Mouse (Mus musculus) embryonic facial prominence, embryonic 11.5 days (tissue): Measurements from ENCODE around the gene Cryab. TPM values are rescaled to one million over a fixed set of nuclear protein-coding genes. Genes with fewer than 3 reads are reported as not detected.

ENCODE experiments used
- ATAC-seq: fragments of 200-750 bp; cut with Nextera tagmentation; replicated peaks from 2 replicates; pipeline ENCODE4 v1.8.0; 2017; ENCODE audit warnings: low read depth; ENCODE audit not compliant: insufficient number of reproducible peaks, low FRiP score, low TSS enrichment
- DNase-seq: peaks from one replicate; pipeline ENCODE4 v3.0.0-alpha.2; 2015; ENCODE audit warnings: low spot score
- H3K27ac ChIP-seq: fragments of 300-500 bp; sonication (generic); replicated peaks from 2 replicates; pipeline ENCODE4 v1.5.1; 2014; ENCODE audit warnings: mild to moderate bottlenecking, low read depth, low read length, control low read depth
- H3K27me3 ChIP-seq: fragments of 300-500 bp; sonication (generic); 2 replicates; pipeline ENCODE4 v1.6.1; 2014; ENCODE audit warnings: mild to moderate bottlenecking, low read length, moderate library complexity, mixed read lengths; ENCODE audit not compliant: control insufficient read depth, insufficient read depth
- H3K36me3 ChIP-seq: fragments of 300-500 bp; sonication (generic); replicated peaks from 2 replicates; pipeline ENCODE4 v1.6.1; 2014; ENCODE audit warnings: low read depth, mild to moderate bottlenecking, low read length, moderate library complexity, mixed read lengths; ENCODE audit not compliant: control insufficient read depth, insufficient read depth
- H3K4me1 ChIP-seq: fragments of 300-500 bp; sonication (generic); 2 replicates; pipeline ENCODE4 v1.6.1; 2014; ENCODE audit warnings: low read length, mixed read lengths; ENCODE audit not compliant: control insufficient read depth, insufficient read depth
- H3K4me2 ChIP-seq: fragments of 300-500 bp; sonication (generic); 2 replicates; pipeline ENCODE4 v1.6.1; 2014; ENCODE audit warnings: low read depth, mild to moderate bottlenecking, control low read depth, low read length, moderate library complexity
- H3K4me3 ChIP-seq: fragments of 300-500 bp; sonication (generic); 2 replicates; pipeline ENCODE4 v1.5.1; 2014; ENCODE audit warnings: low read depth, low read length, control low read depth
- H3K9ac ChIP-seq: fragments of 300-500 bp; sonication (generic); replicated peaks from 2 replicates; pipeline ENCODE4 v1.6.1; 2014; ENCODE audit warnings: mild to moderate bottlenecking, control low read depth, low read length
- H3K9me3 ChIP-seq: fragments of 300-500 bp; sonication (generic); replicated peaks from 2 replicates; pipeline ENCODE4 v1.6.1; 2016; ENCODE audit warnings: mild to moderate bottlenecking, low read length, inconsistent platforms, mixed read lengths; ENCODE audit not compliant: control insufficient read depth
- WGBS: fragments of 180-500 bp; shearing (Covaris S2); extraction: QIAGEN DNeasy Blood & Tissue Kit; methylation state at CpG from one replicate; pipeline ENCODE4 v1.1.7; 2014; 5-methylcytosine and 5-hydroxymethylcytosine counted together
- polyA plus RNA-seq: library from polyadenylated mRNA; unstranded; fragments of >200 nt; fragmentation: Nextera tagmentation; extraction: Ambion mirVana; gene quantifications from 2 replicates; pipeline ENCODE4 v1.2.1, GENCODE M21; 2014

Cryab gene
- polyA plus RNA-seq, 1 experiment from 2014 or later: 17.4 TPM

DNA sequence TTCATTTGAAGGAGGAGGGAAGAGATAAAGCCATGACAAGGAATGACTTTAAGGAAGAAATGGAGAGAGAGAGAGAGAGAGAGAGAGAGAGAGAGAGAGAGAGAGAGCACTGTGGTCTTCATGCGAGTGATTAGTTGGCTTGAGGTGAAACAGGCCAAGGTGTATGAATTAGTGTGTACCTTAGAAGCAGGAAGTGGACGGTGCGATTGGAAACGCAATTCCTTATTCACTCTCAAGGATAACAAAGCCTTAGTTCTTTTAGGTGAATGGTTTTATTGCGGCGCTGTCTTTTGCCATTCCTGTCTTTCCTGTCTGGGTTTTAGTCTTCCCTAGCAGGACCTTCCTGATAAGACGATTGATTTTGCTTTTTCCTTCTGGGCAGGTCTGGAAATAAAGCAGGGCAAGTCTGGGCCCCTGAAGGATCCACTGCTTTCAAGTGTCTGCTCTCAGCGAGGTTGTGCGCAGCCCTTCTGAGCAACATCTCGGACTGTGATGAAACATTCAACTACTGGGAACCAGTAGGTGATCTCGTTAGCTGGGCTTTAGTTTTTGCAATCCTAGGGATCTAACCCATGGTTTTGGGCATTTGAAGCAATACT is 25.1 kb downstream of the Cryab start:
- no peak for ATAC-seq
- H3K4me1 ChIP-seq: no peaks in the 10 kb centered on the region
- peak overlapping the region; percentile 93 for H3K9ac ChIP-seq
- H3K4me2 ChIP-seq: peak overlapping the region; percentile 74
- H3K4me3 ChIP-seq: peak overlapping the region; percentile 85
- peaks cover 3% of the 10 kb centered on the region for H3K36me3 ChIP-seq
- H3K27ac ChIP-seq: no peak overlapping the region
- no peaks in the 10 kb centered on the region for H3K27me3 ChIP-seq
- 64% methylated on average over 11 of the region's 11 CpGs for WGBS
- DNase-seq: no peak
- no peaks in the 10 kb centered on the region for H3K9me3 ChIP-seq

DNA sequence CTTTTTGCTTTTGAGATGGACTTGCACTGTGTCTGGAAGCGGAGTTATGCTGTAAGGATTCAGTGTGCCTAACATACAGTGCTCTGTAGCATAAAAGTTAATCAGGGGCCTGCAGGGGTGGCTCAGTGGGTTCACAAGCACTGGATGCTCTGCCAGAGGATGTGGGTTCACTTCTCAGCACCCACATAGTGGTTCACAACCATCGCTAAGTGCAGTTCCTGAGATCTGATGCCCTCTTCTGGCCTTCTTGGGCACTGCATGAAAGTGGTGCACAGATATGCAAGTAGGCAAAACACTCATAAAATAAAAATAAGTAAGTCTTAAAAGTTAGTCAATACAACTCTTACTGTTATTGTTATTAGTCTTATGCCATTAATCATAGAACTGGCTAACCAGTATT is 31.0 kb downstream of the Cryab start:
- H3K9me3 ChIP-seq: no peaks in the 10 kb centered on the region
- no peak overlapping the region for H3K4me3 ChIP-seq
- no peaks in the 10 kb centered on the region for H3K27me3 ChIP-seq
- ATAC-seq (no peak), DNase-seq (peak; percentile 52)
- no peaks in the 10 kb centered on the region for H3K4me1 ChIP-seq
- whole genome bisulfite sequencing: 73% methylated on average over 2 of the region's 2 CpGs
- no peak overlapping the region for H3K4me2 ChIP-seq
- H3K9ac ChIP-seq: no peak overlapping the region
- no peak overlapping the region for H3K27ac ChIP-seq
- H3K36me3 ChIP-seq: peaks cover 10% of the 10 kb centered on the region

DNA sequence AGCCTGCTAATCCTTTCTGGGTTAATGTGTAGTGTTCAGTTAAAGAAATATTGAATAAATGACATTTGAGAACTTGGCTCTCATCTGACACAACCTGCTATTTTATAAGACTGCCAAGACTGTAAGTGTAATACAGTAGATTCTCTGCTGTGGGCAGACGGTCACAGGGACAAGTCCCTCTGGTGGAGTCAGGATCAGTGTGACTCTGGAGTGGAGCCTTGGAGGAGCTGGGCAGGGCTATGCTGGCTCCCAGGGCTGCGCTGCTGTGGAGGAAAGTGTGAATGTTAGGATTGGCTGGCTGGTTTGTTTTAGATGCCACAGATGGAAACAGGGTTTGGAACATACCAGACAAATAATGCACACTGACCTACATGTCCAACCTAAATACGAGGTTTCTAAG is 44.1 kb downstream of the Cryab start:
- H3K4me3 ChIP-seq: no peak overlapping the region
- no peaks in the 10 kb centered on the region for H3K9me3 ChIP-seq
- 89% methylated on average over 3 of the region's 3 CpGs for WGBS
- H3K27ac ChIP-seq: no peak overlapping the region
- no peak overlapping the region for H3K4me2 ChIP-seq
- ATAC-seq (no peak), DNase-seq (no peak)
- H3K27me3 ChIP-seq: no peaks in the 10 kb centered on the region
- no peak overlapping the region for H3K9ac ChIP-seq
- peaks cover 3% of the 10 kb centered on the region for H3K36me3 ChIP-seq
- no peaks in the 10 kb centered on the region for H3K4me1 ChIP-seq

DNA sequence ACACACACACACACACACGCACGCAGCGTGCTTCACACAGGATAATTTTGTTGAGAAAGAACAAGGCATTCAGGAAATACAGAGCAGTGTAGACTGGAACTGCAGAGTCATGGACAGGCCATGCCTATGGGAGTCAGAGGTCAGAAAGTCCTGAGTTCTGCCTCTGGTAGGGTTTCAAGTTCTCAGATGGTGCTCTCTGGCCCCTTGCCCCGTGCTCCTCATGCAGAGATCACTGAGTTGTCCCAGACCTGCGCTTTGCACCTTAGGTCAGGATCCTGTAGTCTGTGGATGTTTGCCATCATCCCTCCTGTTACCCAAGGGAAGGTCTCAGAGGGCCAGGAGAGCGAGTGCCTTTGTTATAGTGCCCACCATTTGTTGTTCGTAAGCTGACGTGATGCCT is 45.7 kb downstream of the Cryab start:
- H3K27me3 ChIP-seq: no peaks in the 10 kb centered on the region
- no peaks in the 10 kb centered on the region for H3K9me3 ChIP-seq
- WGBS: 89% methylated on average over 8 of the region's 8 CpGs
- DNase-seq (no peak), ATAC-seq (no peak)
- H3K27ac ChIP-seq: no peak overlapping the region
- H3K9ac ChIP-seq: no peak overlapping the region
- no peak overlapping the region for H3K4me3 ChIP-seq
- no peaks in the 10 kb centered on the region for H3K4me1 ChIP-seq
- H3K4me2 ChIP-seq: no peak overlapping the region
- peaks cover 3% of the 10 kb centered on the region for H3K36me3 ChIP-seq

DNA sequence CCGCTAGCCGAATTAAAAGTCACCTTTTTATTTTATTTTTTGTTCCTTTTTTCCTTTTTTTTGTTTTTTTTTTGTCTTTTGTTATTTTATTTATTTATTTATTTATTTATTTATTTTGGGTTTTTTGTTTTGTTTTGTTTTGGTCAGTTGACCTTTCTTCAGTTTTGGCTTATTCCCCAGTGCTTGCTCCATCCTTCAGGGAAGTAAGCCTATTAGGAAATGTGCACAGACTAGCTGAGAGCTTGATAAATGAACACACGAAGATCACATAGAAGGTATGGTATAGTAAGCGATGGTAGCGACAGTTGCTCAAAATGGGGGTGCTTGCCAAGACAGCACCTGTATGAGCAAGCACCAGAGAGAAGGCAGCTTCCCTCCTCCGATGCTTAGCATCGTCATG is 46.5 kb downstream of the Cryab start:
- no peak overlapping the region for H3K9ac ChIP-seq
- H3K36me3 ChIP-seq: peaks cover 2% of the 10 kb centered on the region

DNA sequence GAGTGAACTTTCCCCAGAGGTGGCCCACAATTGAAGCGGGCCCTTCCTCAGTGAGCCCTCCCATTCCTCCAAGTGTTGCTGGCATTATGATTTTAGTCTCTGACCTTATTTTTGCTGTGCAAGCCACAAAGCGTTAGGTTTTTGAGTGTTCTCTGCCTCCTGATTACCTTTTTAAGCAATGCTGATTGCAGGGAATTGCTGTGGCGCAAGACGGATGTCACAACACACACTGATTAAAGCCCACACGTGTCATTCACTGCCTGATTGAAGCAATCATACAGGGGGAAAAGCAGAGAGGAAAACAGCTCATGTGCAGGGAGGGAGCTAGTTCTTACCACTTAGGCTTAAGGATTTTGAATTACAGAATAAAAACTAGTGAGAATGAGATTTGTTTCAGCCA is 47.2 kb downstream of the Cryab start:
- Histone ChIP-seq H3K27me3 (no peaks in the 10 kb centered on the region), H3K4me3 (no peak overlapping the region), H3K27ac (no peak overlapping the region), H3K4me2 (no peak overlapping the region), H3K9ac (no peak overlapping the region), H3K4me1 (no peaks in the 10 kb centered on the region), H3K9me3 (no peaks in the 10 kb centered on the region), H3K36me3 (no peaks in the 10 kb centered on the region)
- 86% methylated on average over 5 of the region's 5 CpGs for WGBS
- ATAC-seq: no peak
- no peak for DNase-seq

More for the DNA sequence above, 46.5 kb downstream of the Cryab start:
- Histone ChIP-seq H3K4me3 (no peak overlapping the region), H3K4me2 (no peak overlapping the region), H3K4me1 (no peaks in the 10 kb centered on the region), H3K27me3 (no peaks in the 10 kb centered on the region), H3K9me3 (no peaks in the 10 kb centered on the region), H3K27ac (no peak overlapping the region)
- WGBS: 91% methylated on average over 7 of the region's 7 CpGs
- DNase-seq (no peak), ATAC-seq (no peak)

DNA sequence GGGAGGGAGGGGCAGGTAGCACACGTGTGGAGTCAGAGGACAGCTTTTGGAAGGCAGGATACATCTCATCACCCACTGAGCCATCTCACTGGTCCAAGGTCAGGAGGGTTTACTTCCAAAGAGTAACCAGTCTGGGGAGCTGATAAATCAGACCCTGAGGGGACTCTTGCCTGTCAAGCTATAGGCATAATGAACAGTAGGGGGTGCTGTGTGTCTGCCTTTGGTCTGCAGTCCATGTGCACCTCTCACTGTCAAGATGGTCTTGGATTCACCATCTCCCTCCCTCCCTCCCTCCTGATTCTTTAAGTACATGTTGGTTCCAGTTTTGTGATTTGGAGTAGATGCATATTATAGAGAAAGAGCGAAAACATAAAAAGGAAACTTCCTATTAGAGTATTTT is 49.9 kb downstream of the Cryab start:
- 55% methylated on average over 2 of the region's 2 CpGs for WGBS
- ATAC-seq: no peak
- H3K36me3 ChIP-seq: no peaks in the 10 kb centered on the region; the same call in 1 of the 2 replicates

DNA sequence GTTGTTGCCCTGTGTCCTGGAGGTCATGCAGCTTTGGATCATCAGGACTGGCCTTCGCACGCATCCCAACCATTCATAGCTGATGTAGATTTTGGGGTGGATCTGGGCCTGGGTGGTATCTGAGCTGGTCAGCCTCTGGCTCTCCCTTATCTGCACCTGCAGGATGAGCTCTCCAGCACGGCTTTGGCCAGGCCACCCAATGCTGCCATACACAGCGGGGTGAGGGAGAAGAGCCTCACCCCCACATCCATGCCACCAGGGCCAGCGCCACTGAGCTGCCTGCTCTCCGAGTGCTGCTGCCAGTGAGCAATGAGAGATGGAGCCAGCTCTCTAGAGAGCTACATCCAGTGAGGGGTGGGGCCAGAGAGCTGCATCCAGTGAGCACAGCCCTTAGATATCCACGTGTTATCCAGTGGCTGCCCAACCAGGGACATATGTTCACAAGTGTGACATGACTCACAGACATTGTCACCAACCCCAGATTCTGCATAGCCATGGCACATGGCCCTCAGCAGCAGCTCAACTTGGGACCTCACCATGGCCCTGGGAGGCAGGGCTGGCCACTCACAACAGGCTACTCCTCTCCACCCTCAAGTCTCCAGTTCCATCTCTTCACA is 52.0 kb downstream of the Cryab start:
- Histone ChIP-seq H3K4me1 (no peaks in the 10 kb centered on the region), H3K9ac (no peak overlapping the region), H3K4me3 (no peak overlapping the region), H3K27ac (no peak overlapping the region), H3K27me3 (no peaks in the 10 kb centered on the region), H3K9me3 (no peaks in the 10 kb centered on the region), H3K4me2 (no peak overlapping the region), H3K36me3 (no peaks in the 10 kb centered on the region; the same call in 1 of the 2 replicates)
- ATAC-seq (0 out of 2 replicates have a peak, but pooled peaks have one; percentile 48), DNase-seq (no peak)
- 91% methylated on average over 7 of the region's 7 CpGs for WGBS

More for the DNA sequence above, 49.9 kb downstream of the Cryab start:
- H3K27ac ChIP-seq: no peak overlapping the region
- no peaks in the 10 kb centered on the region for H3K4me1 ChIP-seq
- no peak overlapping the region for H3K4me2 ChIP-seq
- no peak overlapping the region for H3K4me3 ChIP-seq
- no peaks in the 10 kb centered on the region for H3K9me3 ChIP-seq
- no peak overlapping the region for H3K9ac ChIP-seq
- H3K27me3 ChIP-seq: no peaks in the 10 kb centered on the region
- DNase-seq: peak; percentile 66
